Comparison of ENCODE assay signal across 20 mouse cellular contexts in genomic region chr1:130373398-130374083, GRCm38 (mm10). TPM values are rescaled to one million over a fixed set of nuclear protein-coding genes. Genes with fewer than 3 reads are reported as not detected.
DNase-seq lines count a peak whose midpoint lies in the region; ATAC-seq and TF ChIP-seq lines count a peak whose summit lies in the region.
"Had no signal": no experiment of that assay in that cellular context is flagged by ENCODE, and none has a peak within 500 bp of the region (broad histone marks: within the 10 kb centered on the region; RNA-seq: fewer than 3 reads in every experiment).

No protein-coding gene starts in this region.

- H3K27me3 ChIP-seq in heart, postnatal 0 days (ENCODE audit: control insufficient read depth, insufficient read depth, low read length), result no peaks in the 10 kb centered on the region
- no peaks in the 10 kb centered on the region for H3K27me3 ChIP-seq in liver, embryonic 16.5 days (ENCODE audit: control insufficient read depth, insufficient read depth, low read depth, low read length)
- no peaks in the 10 kb centered on the region for H3K27me3 ChIP-seq in forebrain, embryonic 14.5 days (replicated peaks; ENCODE audit: control insufficient read depth, insufficient read depth, low read length)
- H3K27me3 ChIP-seq in stomach, postnatal 0 days (ENCODE audit: control insufficient read depth, insufficient read depth, low read length), result no peaks in the 10 kb centered on the region
- H3K27me3 ChIP-seq: embryonic facial prominence, embryonic 13.5 days; forebrain, embryonic 12.5 days; hindbrain, embryonic 15.5 days; limb, embryonic 15.5 days had no signal

- H3K36me3 ChIP-seq in heart, postnatal 0 days (replicated peaks; ENCODE audit: control insufficient read depth, insufficient read depth, low read length), result no peaks in the 10 kb centered on the region
- H3K36me3 ChIP-seq in liver, embryonic 16.5 days (ENCODE audit: control insufficient read depth, insufficient read depth), result no peaks in the 10 kb centered on the region
- H3K36me3 ChIP-seq in forebrain, embryonic 14.5 days (ENCODE audit: control insufficient read depth, insufficient read depth, low read length), result no peaks in the 10 kb centered on the region
- no peaks in the 10 kb centered on the region for H3K36me3 ChIP-seq in stomach, postnatal 0 days (ENCODE audit: control insufficient read depth, insufficient read depth, low read length)
- H3K36me3 ChIP-seq: embryonic facial prominence, embryonic 13.5 days; forebrain, embryonic 12.5 days; hindbrain, embryonic 15.5 days; limb, embryonic 15.5 days had no signal

- ATAC-seq in heart, postnatal 0 days (ENCODE audit: insufficient read depth, low read depth), result peak; percentile 70
- peak; percentile 47; the same call in 1 of the 2 replicates for ATAC-seq in liver, embryonic 16.5 days (ENCODE audit: low read depth)
- no peak for ATAC-seq in forebrain, embryonic 14.5 days
- ATAC-seq in stomach, postnatal 0 days (ENCODE audit: low FRiP score, low TSS enrichment), result no peak
- ATAC-seq: midbrain, embryonic 16.5 days had no signal

- no peak overlapping the region for H3K9ac ChIP-seq in heart, postnatal 0 days (replicated peaks; ENCODE audit: low read depth, low read length)
- H3K9ac ChIP-seq in liver, embryonic 16.5 days (ENCODE audit: low read depth, low read length), result no peak overlapping the region
- no peak overlapping the region for H3K9ac ChIP-seq in forebrain, embryonic 14.5 days (ENCODE audit: low read length)
- H3K9ac ChIP-seq in stomach, postnatal 0 days (ENCODE audit: low read length), result no peak overlapping the region
- H3K9ac ChIP-seq: embryonic facial prominence, embryonic 13.5 days; forebrain, embryonic 12.5 days; hindbrain, embryonic 15.5 days; limb, embryonic 15.5 days had no signal

- no peak overlapping the region for H3K4me3 ChIP-seq in heart, postnatal 0 days (ENCODE audit: low read depth, low read length)
- H3K4me3 ChIP-seq in liver, embryonic 16.5 days (ENCODE audit: low read depth, low read length), result no peak overlapping the region
- no peak overlapping the region for H3K4me3 ChIP-seq in forebrain, embryonic 14.5 days (ENCODE audit: low read depth, low read length)
- H3K4me3 ChIP-seq in stomach, postnatal 0 days (ENCODE audit: low read depth, low read length), result no peak overlapping the region
- H3K4me3 ChIP-seq: embryonic facial prominence, embryonic 13.5 days; forebrain, embryonic 12.5 days; gastrocnemius, adult 2 months; heart, adult 2 months; hindbrain, embryonic 15.5 days; limb, embryonic 15.5 days had no signal

- intact Hi-C loops in heart, postnatal 25 days (cut with DNase I), result loop anchor here (5.0 kb wide), 1 partner anchor 531 kb away; no protein-coding TSS in a partner anchor
- intact Hi-C loops in left cerebral cortex, postnatal 10 days (cut with DNase I), result no loop called here

- no peak overlapping the region for H3K4me2 ChIP-seq in heart, postnatal 0 days (ENCODE audit: low read depth, low read length)
- H3K4me2 ChIP-seq in liver, embryonic 16.5 days (ENCODE audit: low read depth, low read length), result no peak overlapping the region
- H3K4me2 ChIP-seq in forebrain, embryonic 14.5 days (ENCODE audit: low read length), result no peak overlapping the region
- H3K4me2 ChIP-seq in stomach, postnatal 0 days (replicated peaks; ENCODE audit: low read depth), result no peak overlapping the region
- H3K4me2 ChIP-seq: embryonic facial prominence, embryonic 13.5 days; forebrain, embryonic 12.5 days; hindbrain, embryonic 15.5 days; limb, embryonic 15.5 days had no signal

- H3K27ac ChIP-seq in heart, postnatal 0 days (ENCODE audit: low read depth), result peak overlapping the region; percentile 54
- peak overlapping the region; percentile 21; the same call in 1 of the 2 replicates for H3K27ac ChIP-seq in liver, embryonic 16.5 days (ENCODE audit: low read length)
- H3K27ac ChIP-seq in forebrain, embryonic 14.5 days (ENCODE audit: low read depth, low read length), result no peak overlapping the region
- H3K27ac ChIP-seq in stomach, postnatal 0 days (replicated peaks), result no peak overlapping the region
- H3K27ac ChIP-seq: embryonic facial prominence, embryonic 13.5 days; forebrain, embryonic 12.5 days; gastrocnemius, adult 2 months; heart, adult 2 months; hindbrain, embryonic 15.5 days; limb, embryonic 15.5 days had no signal

- no peaks in the 10 kb centered on the region for H3K9me3 ChIP-seq in heart, postnatal 0 days (replicated peaks; ENCODE audit: control insufficient read depth, low read length)
- no peaks in the 10 kb centered on the region for H3K9me3 ChIP-seq in liver, embryonic 16.5 days (replicated peaks; ENCODE audit: control insufficient read depth, low read length)
- H3K9me3 ChIP-seq in forebrain, embryonic 14.5 days (replicated peaks; ENCODE audit: control insufficient read depth, low read length), result no peaks in the 10 kb centered on the region
- no peaks in the 10 kb centered on the region for H3K9me3 ChIP-seq in stomach, postnatal 0 days (ENCODE audit: control insufficient read depth, low read length)
- H3K9me3 ChIP-seq: embryonic facial prominence, embryonic 13.5 days; forebrain, embryonic 12.5 days; hindbrain, embryonic 15.5 days; limb, embryonic 15.5 days had no signal

- TF ChIP-seq CTCF in heart, postnatal 0 days (IDR thresholded peaks at IDR 0.05; ENCODE audit: low read depth), result 0 out of 2 replicates have a peak, but pooled peaks have one; percentile 13
- TF ChIP-seq CTCF in stomach, postnatal 0 days (IDR thresholded peaks at IDR 0.05; ENCODE audit: low read depth), result no peak

- peaks cover 18% of the 10 kb centered on the region; the same call in 1 of the 2 replicates for H3K4me1 ChIP-seq in heart, postnatal 0 days (ENCODE audit: control insufficient read depth, insufficient read depth)
- H3K4me1 ChIP-seq in liver, embryonic 16.5 days (ENCODE audit: control insufficient read depth, low read depth, low read length), result peaks cover 20% of the 10 kb centered on the region
- H3K4me1 ChIP-seq in forebrain, embryonic 14.5 days (ENCODE audit: control insufficient read depth, insufficient read depth, low read length), result no peaks in the 10 kb centered on the region
- no peaks in the 10 kb centered on the region for H3K4me1 ChIP-seq in stomach, postnatal 0 days (replicated peaks; ENCODE audit: control insufficient read depth, insufficient read depth)
- H3K4me1 ChIP-seq: embryonic facial prominence, embryonic 13.5 days; forebrain, embryonic 12.5 days; hindbrain, embryonic 15.5 days; limb, embryonic 15.5 days had no signal

- DNase-seq in heart, adult 8-10 months (ENCODE audit: low spot score), result peak; percentile 17
- no peak for DNase-seq in heart, postnatal 25 days (ENCODE audit: low spot score)
- DNase-seq in MEL-GATA-1-ER (ENCODE audit: extremely low read depth, low read depth), result peak; percentile 70
- DNase-seq in heart, postnatal 0 days (ENCODE audit: low spot score), result peak; percentile 31
- no peak for DNase-seq in forebrain, embryonic 14.5 days (ENCODE audit: low spot score)
- no peak for DNase-seq in stomach, postnatal 0 days (ENCODE audit: low spot score)
- DNase-seq in left cerebral cortex, postnatal 10 days (ENCODE audit: extremely low spot score in 1 of 2, low spot score in 2 of 2), result no peak
- DNase-seq: cerebellum, adult 2 months; gastrocnemius, adult 2 months; kidney, adult 9 months; thymus, postnatal 4 days had no signal

- TF ChIP-seq EP300 in heart, postnatal 0 days (IDR thresholded peaks at IDR 0.05; ENCODE audit: low read depth), result no peak
- no peak for TF ChIP-seq EP300 in stomach, postnatal 0 days (optimal IDR thresholded peaks at IDR 0.05)

- WGBS in heart, postnatal 0 days, result 5% methylated on average over 2 of the region's 2 CpGs
- WGBS in liver, embryonic 16.5 days (ENCODE audit: insufficient replicate concordance), result 18% methylated on average over 2 of the region's 2 CpGs
- 31% methylated on average over 2 of the region's 2 CpGs for WGBS in forebrain, embryonic 14.5 days
- WGBS in stomach, postnatal 0 days, result 16% methylated on average over 2 of the region's 2 CpGs

RNA-seq across cellular contexts. Expression of gene Cd55b, which starts 49.3 kb away (rescaled TPM):
- under 1 TPM in 1 of 4 experiments, not detected in 3; 0.23 TPM for total RNA-seq in heart, adult 8-10 months (2022)
- not detected for total RNA-seq in heart, postnatal 25 days (2021)
- total RNA-seq in heart, postnatal 0 days (2014; rRNA removed; ENCODE audit: low replicate concordance), result not detected in 2 replicates
- polyA plus RNA-seq in heart, postnatal 0 days (2015; fragmentation: Nextera tagmentation; extraction: Ambion mirVana), result not detected in 2 replicates
- 0.11 TPM in 1 of 2 replicates, not detected in the other for polyA plus RNA-seq in liver, embryonic 16.5 days (2015; fragmentation: Nextera tagmentation; extraction: Ambion mirVana)
- polyA plus RNA-seq in forebrain, embryonic 14.5 days (2014; fragmentation: Nextera tagmentation; extraction: Ambion mirVana), result not detected in 2 replicates
- 0.42 and 0.58 TPM in 2 replicates for polyA plus RNA-seq in stomach, postnatal 0 days (2015; fragmentation: Nextera tagmentation; extraction: Ambion mirVana)
- total RNA-seq in left cerebral cortex, postnatal 10 days (2021), result not detected
- total RNA-seq: heart, adult 2 months; layer of hippocampus, adult 8-10 months had no signal
- polyA plus RNA-seq: cerebellum, adult 2 months; cortical plate, adult 2 months; embryonic facial prominence, embryonic 13.5 days; forebrain, embryonic 12.5 days; heart, adult 2 months; hindbrain, embryonic 15.5 days; limb, embryonic 15.5 days; midbrain, embryonic 16.5 days had no signal

Comparison
In these comparisons a context has a peak if more than half of its experiments do, and no peak if none do; other contexts are left out.
1. DNase-seq: peak in heart, adult 8-10 months (single experiment), MEL-GATA-1-ER (single experiment) and heart, postnatal 0 days (single experiment); none in heart, postnatal 25 days (single experiment), forebrain, embryonic 14.5 days (single experiment), stomach, postnatal 0 days (single experiment) and left cerebral cortex, postnatal 10 days (0 of 2).
2. ATAC-seq: peak in heart, postnatal 0 days (single experiment) and liver, embryonic 16.5 days (single experiment); none in forebrain, embryonic 14.5 days (single experiment) and stomach, postnatal 0 days (single experiment).
3. H3K27ac ChIP-seq: peak in heart, postnatal 0 days (single experiment) and liver, embryonic 16.5 days (single experiment); none in forebrain, embryonic 14.5 days (single experiment) and stomach, postnatal 0 days (single experiment).